Mouse (Mus musculus) adrenal gland, adult 8-10 months (tissue): ENCODE results near the gene Zfp119a. TPM values are rescaled to one million over a fixed set of nuclear protein-coding genes. Genes with fewer than 3 reads are reported as not detected.
"Not testable (repeated sequence)": the region's sequence is repeated elsewhere in the genome, so short reads cannot be mapped to it uniquely, and the experiment has no call there.

Source experiments
- DNase-seq: peaks from one replicate; pipeline ENCODE4 v3.0.0; 2022
- total RNA-seq, 4 experiments: library from RNA; stranded (reverse); gene quantifications; 2 replicates each; pipeline ENCODE4 v1.2.4; 2022

Zfp119a gene
- total RNA-seq, result 1 to 10 TPM; 6.7 to 9.8 (median 8.3) TPM

- peak; percentile 80 for DNase-seq
Observed at GRCm38 (mm10) chr17:55878636-55879369, at the start of gene Zfp119a. Gene Zfp119a, minus strand, starts transcription at chr17:55878930.

GRCm38 (mm10) chr17:55906669-55907068 lies 27.9 kb upstream of the Zfp119a start:
- DNase-seq, result no peak

GRCm38 (mm10) chr17:55904131-55904530 lies 25.4 kb upstream of the Zfp119a start:
- DNase-seq, result no peak

- DNase-seq, result no peak
Observed at GRCm38 (mm10) chr17:55903687-55904086, 25.0 kb upstream of the Zfp119a start.

GRCm38 (mm10) chr17:55903087-55903486 lies 24.4 kb upstream of the Zfp119a start:
- DNase-seq, result no peak

- not testable (repeated sequence) for DNase-seq
Observed at GRCm38 (mm10) chr17:55892406-55892955, 13.8 kb upstream of the Zfp119a start.

GRCm38 (mm10) chr17:55884912-55885311 lies 6.2 kb upstream of the Zfp119a start:
- DNase-seq, result no peak

- no peak for DNase-seq
Observed at GRCm38 (mm10) chr17:55883631-55884030, 4.9 kb upstream of the Zfp119a start.

- DNase-seq, result not testable (repeated sequence)
Observed at GRCm38 (mm10) chr17:55878282-55878635, 471 bp downstream of the Zfp119a start.

GRCm38 (mm10) chr17:55877184-55877583 lies 1.5 kb downstream of the Zfp119a start:
- DNase-seq, result no peak

- no peak for DNase-seq
Observed at GRCm38 (mm10) chr17:55843067-55843466, 35.7 kb downstream of the Zfp119a start.

GRCm38 (mm10) chr17:55821566-55821965 lies 57.2 kb downstream of the Zfp119a start:
- no peak for DNase-seq

- no peak for DNase-seq
Observed at GRCm38 (mm10) chr17:55816853-55817252, 61.9 kb downstream of the Zfp119a start.

Other genes starting within 250 kb of the Zfp119a start
- 10 to 100 TPM in 2 of 4 experiments, 1 to 10 TPM in 2; 8.4 to 13.7 (median 11.5) TPM for gene Pot1b, start 166.3 kb downstream of the Zfp119a start, total RNA-seq
- gene Adgre4, start 128.9 kb downstream of the Zfp119a start, total RNA-seq, result under 1 TPM; 0.23 to 0.99 (median 0.59) TPM
- gene Zfp959, start 13.2 kb upstream of the Zfp119a start, total RNA-seq, result 1 to 10 TPM; 3.7 to 9.2 (median 6.3) TPM
- gene Zfp119b, start 70.6 kb upstream of the Zfp119a start, total RNA-seq, result 1 to 10 TPM; 2.9 to 7.1 (median 4.9) TPM
- 1 to 10 TPM in 3 of 4 experiments, under 1 TPM in 1; 0.49 to 2.0 (median 1.5) TPM for gene Ebi3, start 73.7 kb upstream of the Zfp119a start, total RNA-seq
- gene Yju2, start 80.2 kb upstream of the Zfp119a start, total RNA-seq, result 10 to 100 TPM; 18.6 to 21.4 (median 20.3) TPM
- gene Shd, start 91.5 kb upstream of the Zfp119a start, total RNA-seq, result 1 to 10 TPM; 1.7 to 4.8 (median 3.0) TPM
- gene Fsd1, start 107.6 kb upstream of the Zfp119a start, total RNA-seq, result 1 to 10 TPM in 3 of 4 experiments, under 1 TPM in 1; 0.87 to 3.4 (median 2.9) TPM
- gene Stap2, start 126.7 kb upstream of the Zfp119a start, total RNA-seq, result 1 to 10 TPM; 4.8 to 9.3 (median 6.8) TPM
- gene Mpnd, start 126.8 kb upstream of the Zfp119a start, total RNA-seq, result 100 to 1,000 TPM; 101 to 119 (median 110) TPM
- 10 to 100 TPM; 44.3 to 52.5 (median 49.9) TPM for gene Sh3gl1, start 157.7 kb upstream of the Zfp119a start, total RNA-seq
- 1 to 10 TPM; 3.8 to 6.0 (median 4.3) TPM for gene Chaf1a, start 161.5 kb upstream of the Zfp119a start, total RNA-seq
- 10 to 100 TPM; 67.6 to 93.5 (median 82.6) TPM for gene Ubxn6, start 196.1 kb upstream of the Zfp119a start, total RNA-seq
- gene Hdgfl2, start 200.7 kb upstream of the Zfp119a start, total RNA-seq, result 100 to 1,000 TPM in 1 of 4 experiments, 10 to 100 TPM in 3; 55.6 to 123 (median 80.3) TPM
- gene Plin4, start 230.9 kb upstream of the Zfp119a start, total RNA-seq, result 100 to 1,000 TPM in 1 of 4 experiments, 10 to 100 TPM in 3; 45.4 to 191 (median 87.0) TPM
- 10 to 100 TPM; 20.4 to 32.6 (median 26.9) TPM for gene Plin5, start 238.7 kb upstream of the Zfp119a start, total RNA-seq
- 10 to 100 TPM; 14.5 to 34.6 (median 16.4) TPM for gene Lrg1, start 243.1 kb upstream of the Zfp119a start, total RNA-seq